Mouse (Mus musculus): ENCODE data around the gene Il22ra2.
"Not testable (repeated sequence)": the region's sequence is repeated elsewhere in the genome, so short reads cannot be mapped to it uniquely, and the experiment has no call there.

Gene Il22ra2

DNA sequence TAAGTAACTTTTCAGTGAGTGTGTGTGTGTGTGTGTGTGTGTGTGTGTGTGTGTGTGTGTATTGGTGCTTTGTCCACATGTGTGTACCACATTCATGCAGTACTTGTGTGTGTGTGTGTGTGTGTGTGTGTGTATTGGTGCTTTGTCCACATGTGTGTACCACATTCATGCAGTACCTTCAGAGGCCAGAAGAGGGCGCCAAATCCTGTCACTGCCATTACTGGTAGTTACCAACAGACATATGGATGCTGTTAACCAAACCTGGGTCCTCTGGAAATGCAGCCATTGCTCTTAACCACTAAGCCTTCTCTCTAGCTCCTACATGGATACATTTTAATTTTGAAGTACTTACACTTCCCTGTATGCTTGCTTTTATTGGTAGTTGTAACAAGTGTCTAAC lies 20.3 kb upstream of the Il22ra2 start:
- in situ Hi-C loops (cut with MseI, MboI): not testable (repeated sequence)

DNA sequence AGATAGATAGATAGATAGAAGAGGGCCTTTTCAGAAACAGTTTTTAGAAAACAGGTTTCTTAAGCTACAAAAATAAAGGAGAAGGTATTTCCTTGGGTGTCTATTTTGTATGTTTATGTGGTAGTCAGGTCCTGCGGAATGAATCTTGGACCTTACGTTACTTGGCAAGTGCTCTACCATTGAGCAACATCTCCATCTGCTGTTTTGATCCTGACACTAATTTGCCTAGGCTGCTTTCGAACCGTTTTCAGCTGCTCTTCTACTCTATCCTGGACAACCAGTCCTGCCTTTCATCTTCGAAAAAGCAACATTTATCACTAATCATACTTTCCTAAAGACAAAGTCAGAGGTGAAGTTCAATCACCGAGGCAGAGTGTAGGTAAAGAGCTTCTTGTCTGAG lies 18.6 kb upstream of the Il22ra2 start:
- in situ Hi-C loops (cut with MseI, MboI): no loop called here

DNA sequence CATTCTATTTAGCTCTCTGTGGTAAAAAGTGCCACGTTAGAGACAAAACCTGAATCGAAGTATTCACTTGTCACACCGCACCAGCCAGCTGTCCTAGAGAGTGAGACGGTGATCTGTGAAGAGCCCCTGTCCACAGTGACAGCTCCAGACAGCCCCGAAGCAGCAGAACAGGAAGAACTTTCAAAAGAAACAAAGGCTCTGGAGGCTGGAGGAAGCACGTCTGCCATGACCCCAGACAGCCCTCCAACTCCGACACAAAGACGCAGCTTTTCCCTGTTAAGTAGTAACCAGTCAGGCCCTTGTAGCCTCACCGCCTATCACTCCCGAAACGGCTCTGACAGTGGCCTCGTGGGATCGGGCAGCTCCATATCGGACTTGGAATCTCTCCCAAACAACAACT lies 12.7 kb upstream of the Il22ra2 start:
- in situ Hi-C loops (cut with MseI, MboI): no loop called here

DNA sequence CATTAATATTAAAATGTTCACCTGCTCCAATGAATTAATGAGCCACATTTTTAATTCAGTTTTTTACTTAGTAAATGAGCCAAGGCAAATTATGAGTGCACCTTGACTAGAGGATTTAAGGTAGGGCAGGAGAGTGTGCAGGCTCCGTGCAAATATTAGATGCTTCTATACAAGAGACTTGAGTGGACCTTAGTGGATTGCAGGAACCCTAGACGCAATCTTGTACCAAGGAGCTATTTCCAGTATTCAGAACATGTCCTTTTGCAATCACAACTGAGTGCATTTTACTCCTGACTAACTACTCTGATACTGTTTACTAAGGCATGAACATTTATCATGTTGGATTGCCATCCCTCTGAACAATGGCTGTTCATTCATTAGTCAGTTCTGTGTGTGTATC lies 10.2 kb upstream of the Il22ra2 start:
- in situ Hi-C loops (cut with MseI, MboI): no loop called here

DNA sequence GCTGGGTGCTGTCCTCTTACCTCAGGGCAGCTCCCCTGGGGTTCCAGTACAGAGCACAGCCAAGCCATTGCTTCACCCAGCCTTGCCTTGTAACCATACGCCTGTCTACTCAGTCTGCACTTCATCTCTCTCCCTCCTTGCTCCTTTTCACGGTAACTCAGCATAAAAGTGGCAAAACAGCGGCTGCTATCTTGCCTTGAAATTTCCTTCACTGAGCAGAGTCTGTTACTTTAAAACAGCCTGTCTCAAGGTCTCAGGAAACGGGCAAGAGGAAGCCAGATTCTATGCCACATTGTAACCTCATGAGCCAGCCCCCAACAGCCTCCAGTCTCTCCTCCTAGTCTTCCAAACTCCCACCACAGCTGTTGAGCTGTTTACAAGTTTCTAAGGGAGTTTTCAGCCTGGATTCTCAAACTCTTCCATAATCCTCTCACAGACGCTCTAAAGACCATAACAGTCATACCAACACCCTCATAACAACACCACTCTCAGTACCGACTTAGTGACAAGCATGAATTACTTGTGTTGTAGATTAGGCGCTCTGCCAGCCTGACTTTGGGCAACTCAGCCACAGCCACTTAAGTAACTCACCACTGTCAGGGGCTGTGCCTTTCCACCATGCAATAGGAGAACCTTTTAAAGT lies 8.6 kb upstream of the Il22ra2 start:
- in situ Hi-C loops (cut with MseI, MboI): no loop called here

DNA sequence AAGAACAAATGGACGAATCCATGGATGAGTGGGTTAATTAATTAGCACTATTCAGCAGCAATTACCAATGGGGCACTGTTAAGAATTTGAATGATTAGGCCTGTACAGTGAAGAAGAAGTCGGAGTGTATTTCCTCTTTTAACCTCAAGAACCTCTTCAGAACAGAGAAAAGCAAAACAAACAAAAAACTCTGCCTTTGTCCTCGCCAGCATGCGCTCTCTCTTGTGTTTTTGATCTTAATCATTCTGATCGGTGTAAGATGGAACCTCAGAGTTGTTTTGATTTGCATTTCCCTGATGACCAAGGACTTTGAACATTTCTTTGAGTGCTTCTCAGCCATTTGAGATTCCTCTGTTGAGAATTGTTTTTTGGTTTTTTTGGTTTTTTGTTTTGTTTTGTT lies 2.1 kb upstream of the Il22ra2 start:
- in situ Hi-C loops (cut with MseI, MboI): no loop called here

DNA sequence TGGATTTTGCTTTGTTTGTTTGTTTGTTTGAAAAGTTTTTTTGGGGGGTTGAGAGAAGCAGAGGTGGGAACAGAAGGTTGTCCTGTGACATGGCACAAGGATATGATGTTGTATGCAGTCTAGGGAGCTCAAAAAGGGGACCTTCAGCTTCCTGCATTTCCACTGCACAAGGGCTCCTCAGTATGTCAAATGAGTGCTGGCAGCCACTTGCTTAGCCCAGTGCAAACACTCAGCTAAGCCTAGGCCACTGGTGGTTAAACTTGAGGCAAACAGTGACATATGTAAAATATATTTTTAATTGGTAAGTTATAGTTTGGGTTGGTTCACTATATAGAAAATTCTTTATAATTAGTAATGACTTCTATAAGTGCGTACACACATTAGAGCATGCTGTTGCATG lies 2.8 kb downstream of the Il22ra2 start:
- in situ Hi-C loops (cut with MseI, MboI): no loop called here

GRCm38 (mm10) chr10:19627342-19627741 lies 5.5 kb downstream of the Il22ra2 start:
- in situ Hi-C loops (cut with MseI, MboI): no loop called here

DNA sequence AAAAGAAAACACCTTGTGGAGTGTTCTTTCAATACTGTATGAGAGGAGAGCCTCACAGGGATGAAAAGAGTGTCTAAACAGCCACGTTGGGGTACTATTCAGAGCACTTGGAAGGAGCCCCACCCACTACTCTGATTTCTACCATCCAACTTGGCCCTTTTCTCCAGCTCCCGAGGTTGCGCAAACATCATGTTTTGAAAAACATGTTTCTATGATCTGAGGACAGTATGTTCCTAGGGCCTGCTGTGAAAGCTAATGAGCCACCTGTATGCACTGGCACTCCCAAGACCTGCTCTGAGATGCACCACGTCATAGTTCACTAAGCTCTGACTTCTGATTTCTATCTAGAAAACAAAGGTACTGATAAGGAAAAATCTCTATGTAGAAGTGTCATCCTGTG lies 6.0 kb downstream of the Il22ra2 start:
- in situ Hi-C loops (cut with MseI, MboI): no loop called here

GRCm38 (mm10) chr10:19631616-19632195 lies 9.9 kb downstream of the Il22ra2 start:
- in situ Hi-C loops (cut with MseI, MboI): no loop called here

DNA sequence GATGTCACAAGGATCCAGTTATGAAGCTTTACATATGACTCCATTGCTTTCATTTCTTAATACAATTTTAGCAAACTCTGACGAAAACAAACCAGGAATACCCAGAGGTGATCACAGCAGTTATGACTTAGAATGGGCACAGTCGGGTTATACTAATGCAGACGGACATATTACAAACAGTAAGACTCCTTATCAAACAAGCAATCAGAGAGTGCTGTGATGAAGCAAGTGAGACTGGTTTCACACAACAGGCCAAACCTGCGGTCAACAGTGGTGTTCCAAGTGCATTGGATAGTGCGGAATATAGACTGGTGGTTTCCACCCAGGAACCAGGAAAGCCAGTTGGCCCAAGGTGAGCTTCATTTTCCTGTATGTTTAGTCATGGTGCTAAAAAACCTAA lies 17.1 kb downstream of the Il22ra2 start:
- in situ Hi-C loops (cut with MseI, MboI): no loop called here

DNA sequence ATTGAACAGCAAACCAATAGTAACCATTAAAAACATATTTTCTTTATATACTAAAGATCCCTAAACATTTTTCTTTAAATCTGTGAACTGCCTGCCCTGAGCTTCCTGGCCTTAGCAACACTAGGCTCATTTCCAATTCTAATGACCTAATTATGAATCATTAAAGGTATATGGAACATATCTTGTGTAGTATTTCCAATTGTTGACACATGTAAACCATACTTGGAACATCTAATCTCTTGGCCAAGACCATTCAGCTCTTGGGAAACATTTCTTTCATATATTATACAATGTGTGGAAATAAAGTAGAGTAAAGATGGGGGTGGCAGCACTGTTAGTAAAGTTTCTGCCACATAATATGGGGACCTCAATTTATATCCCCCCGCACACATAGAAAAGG lies 17.8 kb downstream of the Il22ra2 start:
- in situ Hi-C loops (cut with MseI, MboI): no loop called here

- in situ Hi-C loops (cut with MseI, MboI): no loop called here
These were observed 23.3 kb downstream of the Il22ra2 start for GRCm38 (mm10) chr10:19645119-19645518.

DNA sequence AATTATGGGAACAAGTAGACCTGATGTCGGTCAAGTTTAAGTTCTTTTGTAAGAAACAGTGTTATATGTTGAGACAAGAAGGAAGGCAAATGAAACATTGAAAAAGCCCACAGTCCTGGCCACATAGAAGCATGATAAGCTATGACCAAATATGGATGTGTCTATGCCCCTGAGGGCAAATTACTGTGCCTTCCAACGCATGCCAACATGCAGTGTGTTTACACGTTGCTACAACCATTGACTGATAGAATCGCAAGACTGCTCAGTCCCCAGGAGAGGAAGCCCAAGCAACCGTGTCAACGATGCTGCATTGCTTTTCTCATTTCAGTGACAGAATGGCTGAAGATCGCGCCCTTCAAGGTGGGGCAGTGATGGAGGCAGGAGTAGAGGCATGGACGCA lies 35.6 kb downstream of the Il22ra2 start:
- in situ Hi-C loops (cut with MseI, MboI): no loop called here

- in situ Hi-C loops (cut with MseI, MboI): no loop called here
These were observed 38.2 kb downstream of the Il22ra2 start for GRCm38 (mm10) chr10:19659953-19660352.

- in situ Hi-C loops (cut with MseI, MboI): no loop called here
These were observed 47.2 kb downstream of the Il22ra2 start for GRCm38 (mm10) chr10:19668973-19669372.

DNA sequence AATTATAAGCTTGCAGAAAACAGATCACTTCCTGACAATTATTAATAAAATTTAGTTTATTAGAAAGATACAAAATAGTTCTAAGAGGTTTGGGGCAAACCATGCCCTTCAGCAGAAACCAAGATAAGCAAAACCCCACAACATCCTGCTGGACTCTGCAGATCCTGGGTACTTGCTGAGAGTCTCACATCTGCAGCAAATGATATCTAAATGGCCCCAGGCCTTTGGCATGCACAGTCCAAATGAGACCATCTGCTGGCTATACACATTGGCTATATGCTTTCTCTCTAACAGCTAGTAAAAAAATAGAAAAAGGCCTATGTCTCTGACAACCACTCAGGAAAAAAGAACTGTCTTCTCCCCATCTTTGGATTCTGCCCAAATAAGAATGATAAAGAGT lies 50.2 kb downstream of the Il22ra2 start:
- in situ Hi-C loops (cut with MseI, MboI): loop anchor here in 1 of 2 experiments (10.0 kb wide), 1 partner anchor 177 kb away; no protein-coding TSS in a partner anchor

DNA sequence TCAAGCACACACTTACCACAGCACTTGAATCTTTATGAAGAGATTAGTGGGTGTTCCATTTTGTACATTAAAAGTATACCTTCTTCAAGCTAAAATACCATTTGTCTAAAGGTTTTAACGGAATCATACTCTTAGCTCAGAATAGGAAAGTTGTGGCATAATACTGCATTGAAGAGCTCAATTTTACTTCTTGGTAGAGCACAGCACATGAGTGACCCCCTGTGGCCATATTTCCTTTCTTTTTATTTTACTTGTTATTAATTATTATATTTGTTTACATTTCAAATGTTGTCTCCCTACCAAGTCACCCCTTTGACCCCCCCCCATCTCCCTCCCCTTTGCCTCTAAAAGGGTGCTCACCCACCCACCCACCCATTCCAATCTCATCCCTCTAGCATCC lies 51.3 kb downstream of the Il22ra2 start:
- in situ Hi-C loops (cut with MseI, MboI): loop anchor here in 1 of 2 experiments (10.0 kb wide), 1 partner anchor 178 kb away; no protein-coding TSS in a partner anchor

All from mouse trophoblast stem cell (cell line).